Mouse (Mus musculus): Measurements from ENCODE around the gene Fam186a. TPM values are rescaled to one million over a fixed set of nuclear protein-coding genes. Genes with fewer than 3 reads are reported as not detected.

The Fam186a gene
- total and polyA plus RNA-seq, 3 experiments: 0.16 TPM; not detected in 2

GRCm38 (mm10) chr15:99884038-99884437 lies 82.8 kb downstream of the Fam186a start:
- Histone ChIP-seq H3K9me3 (replicated peaks) (no peaks in the 10 kb centered on the region), H3K27me3 (ENCODE audit: insufficient read depth, low read length) (no peaks in the 10 kb centered on the region), H3K36me3 (replicated peaks) (no peaks in the 10 kb centered on the region), H3K4me3 (ENCODE audit: low read depth, low read length) (no peak overlapping the region), H3K4me1 (ENCODE audit: insufficient read depth, low read depth, low read length) (no peaks in the 10 kb centered on the region)
- ATAC-seq (ENCODE audit: extremely low read depth, insufficient number of reproducible peaks, low FRiP score, poor library complexity, severe bottlenecking) (no peak), DNase-seq (ENCODE audit: low spot score) (no peak)
- TF ChIP-seq GATA1 (IDR thresholded peaks at IDR 0.05; ENCODE audit: borderline replicate concordance, low read length) (no peak), TAL1 (conservative IDR thresholded peaks at IDR 0.05; ENCODE audit: low read depth, low read length) (no peak), POLR2AphosphoS5 (IDR thresholded peaks at IDR 0.05; ENCODE audit: insufficient replicate concordance, low read depth, low read length) (no peak), CTCF (IDR thresholded peaks at IDR 0.05; ENCODE audit: low read depth, low read length) (no peak), GATA2 (IDR thresholded peaks at IDR 0.05; ENCODE audit: borderline replicate concordance, low read depth, low read length) (no peak)

DNA sequence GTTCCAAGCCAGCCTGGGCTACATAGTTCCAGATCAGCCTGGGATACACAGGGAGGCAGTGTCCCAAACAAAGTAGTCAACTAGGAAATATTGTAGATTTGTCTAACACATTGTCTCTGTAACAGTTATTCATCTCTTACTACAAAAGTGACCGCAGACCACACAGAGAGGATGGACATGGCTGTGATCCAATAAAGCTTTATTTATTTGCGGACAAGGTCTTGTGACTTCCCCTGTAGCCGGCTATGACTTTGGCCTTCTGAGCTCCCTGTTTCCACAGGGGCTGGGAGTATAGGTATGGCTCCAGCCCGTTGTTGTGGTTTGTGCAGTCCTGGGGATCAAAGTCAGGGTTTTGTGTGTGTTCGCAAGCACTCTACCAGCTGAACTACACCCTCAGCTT lies 88.3 kb downstream of the Fam186a start:
- DNase-seq (ENCODE audit: low spot score): no peak
- H3K27me3 ChIP-seq (ENCODE audit: insufficient read depth, low read length): peaks cover 8% of the 10 kb centered on the region
- H3K36me3 ChIP-seq (replicated peaks): no peaks in the 10 kb centered on the region
- TF ChIP-seq GATA2 (IDR thresholded peaks at IDR 0.05; ENCODE audit: borderline replicate concordance, low read depth, low read length): no peak
- TF ChIP-seq TAL1 (conservative IDR thresholded peaks at IDR 0.05; ENCODE audit: low read depth, low read length): no peak
- TF ChIP-seq POLR2AphosphoS5 (IDR thresholded peaks at IDR 0.05; ENCODE audit: insufficient replicate concordance, low read depth, low read length): no peak
- no peak for TF ChIP-seq GATA1 (IDR thresholded peaks at IDR 0.05; ENCODE audit: borderline replicate concordance, low read length)
- TF ChIP-seq CTCF (IDR thresholded peaks at IDR 0.05; ENCODE audit: low read depth, low read length): no peak
- no peaks in the 10 kb centered on the region; the same call in 1 of the 2 replicates for H3K4me1 ChIP-seq (ENCODE audit: insufficient read depth, low read depth, low read length)
- no peak for ATAC-seq (ENCODE audit: extremely low read depth, insufficient number of reproducible peaks, low FRiP score, poor library complexity, severe bottlenecking)
- no peaks in the 10 kb centered on the region for H3K9me3 ChIP-seq (replicated peaks)
- no peak overlapping the region for H3K4me3 ChIP-seq (ENCODE audit: low read depth, low read length)

GRCm38 (mm10) chr15:99875334-99875869 lies 91.5 kb downstream of the Fam186a start, which contains the start of gene Lima1:
Lima1 (minus strand) TSS chr15:99875456.
- H3K4me1 ChIP-seq (ENCODE audit: insufficient read depth, low read depth, low read length): no peaks in the 10 kb centered on the region; the same call in 1 of the 2 replicates
- H3K36me3 ChIP-seq (replicated peaks): no peaks in the 10 kb centered on the region
- ATAC-seq (ENCODE audit: extremely low read depth, insufficient number of reproducible peaks, low FRiP score, poor library complexity, severe bottlenecking) (no peak), DNase-seq (ENCODE audit: low spot score) (no peak)
- no peaks in the 10 kb centered on the region for H3K9me3 ChIP-seq (replicated peaks)
- no peak within 1 kb of the TSS for H3K4me3 ChIP-seq (ENCODE audit: low read depth, low read length)
- TF ChIP-seq TAL1 (conservative IDR thresholded peaks at IDR 0.05; ENCODE audit: low read depth, low read length) (no peak), CTCF (IDR thresholded peaks at IDR 0.05; ENCODE audit: low read depth, low read length) (no peak), GATA2 (IDR thresholded peaks at IDR 0.05; ENCODE audit: borderline replicate concordance, low read depth, low read length) (no peak), GATA1 (IDR thresholded peaks at IDR 0.05; ENCODE audit: borderline replicate concordance, low read length) (no peak), POLR2AphosphoS5 (IDR thresholded peaks at IDR 0.05; ENCODE audit: insufficient replicate concordance, low read depth, low read length) (no peak)
- peaks cover 8% of the 10 kb centered on the region for H3K27me3 ChIP-seq (ENCODE audit: insufficient read depth, low read length)

GRCm38 (mm10) chr15:99874612-99875333 lies 92.1 kb downstream of the Fam186a start:
- ATAC-seq (ENCODE audit: extremely low read depth, insufficient number of reproducible peaks, low FRiP score, poor library complexity, severe bottlenecking) (no peak), DNase-seq (ENCODE audit: low spot score) (no peak)
- Histone ChIP-seq H3K9me3 (replicated peaks) (no peaks in the 10 kb centered on the region), H3K4me3 (ENCODE audit: low read depth, low read length) (no peak overlapping the region), H3K36me3 (replicated peaks) (no peaks in the 10 kb centered on the region), H3K4me1 (ENCODE audit: insufficient read depth, low read depth, low read length) (no peaks in the 10 kb centered on the region; the same call in 1 of the 2 replicates), H3K27me3 (ENCODE audit: insufficient read depth, low read length) (peaks cover 8% of the 10 kb centered on the region)
- TF ChIP-seq TAL1 (conservative IDR thresholded peaks at IDR 0.05; ENCODE audit: low read depth, low read length) (no peak), GATA1 (IDR thresholded peaks at IDR 0.05; ENCODE audit: borderline replicate concordance, low read length) (no peak), POLR2AphosphoS5 (IDR thresholded peaks at IDR 0.05; ENCODE audit: insufficient replicate concordance, low read depth, low read length) (no peak), CTCF (IDR thresholded peaks at IDR 0.05; ENCODE audit: low read depth, low read length) (no peak), GATA2 (IDR thresholded peaks at IDR 0.05; ENCODE audit: borderline replicate concordance, low read depth, low read length) (no peak)

DNA sequence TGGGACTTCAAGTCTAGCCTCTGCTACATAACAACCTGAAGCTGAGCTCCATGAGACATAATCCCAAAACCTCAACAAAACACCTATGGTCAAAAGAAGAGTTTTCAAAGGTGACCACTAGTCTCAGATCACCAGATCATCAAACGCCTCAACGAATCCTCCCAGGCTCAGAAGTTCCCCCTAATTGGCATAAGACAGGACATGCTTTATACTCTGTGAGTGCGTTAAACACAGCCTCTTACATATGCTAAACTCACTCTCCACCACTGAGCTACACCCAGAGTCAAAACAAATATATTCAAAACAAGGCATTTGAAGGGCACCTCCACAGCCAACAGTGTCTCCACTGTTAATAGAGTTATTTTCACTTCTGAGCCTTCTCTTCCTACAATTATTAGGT lies 94.3 kb downstream of the Fam186a start:
- TF ChIP-seq GATA2 (IDR thresholded peaks at IDR 0.05; ENCODE audit: borderline replicate concordance, low read depth, low read length) (no peak), CTCF (IDR thresholded peaks at IDR 0.05; ENCODE audit: low read depth, low read length) (no peak), GATA1 (IDR thresholded peaks at IDR 0.05; ENCODE audit: borderline replicate concordance, low read length) (no peak), TAL1 (conservative IDR thresholded peaks at IDR 0.05; ENCODE audit: low read depth, low read length) (no peak), POLR2AphosphoS5 (IDR thresholded peaks at IDR 0.05; ENCODE audit: insufficient replicate concordance, low read depth, low read length) (no peak)
- peaks cover 12% of the 10 kb centered on the region for H3K27me3 ChIP-seq (ENCODE audit: insufficient read depth, low read length)
- no peaks in the 10 kb centered on the region for H3K9me3 ChIP-seq (replicated peaks)
- DNase-seq (ENCODE audit: low spot score) (no peak), ATAC-seq (ENCODE audit: extremely low read depth, insufficient number of reproducible peaks, low FRiP score, poor library complexity, severe bottlenecking) (no peak)
- no peaks in the 10 kb centered on the region; the same call in 1 of the 2 replicates for H3K4me1 ChIP-seq (ENCODE audit: insufficient read depth, low read depth, low read length)
- no peak overlapping the region for H3K4me3 ChIP-seq (ENCODE audit: low read depth, low read length)
- H3K36me3 ChIP-seq (replicated peaks): no peaks in the 10 kb centered on the region

Other genes with a start within 250 kb of the Fam186a start
- not detected in 2 replicates for gene Gpd1, start 249.5 kb downstream of the Fam186a start, total RNA-seq (2014; fragmentation: Nextera tagmentation)
- gene Gpd1, start 249.5 kb downstream of the Fam186a start, total RNA-seq (2017): 0.06 TPM in 1 of 2 replicates, not detected in the other
- not detected in 2 replicates for gene Gpd1, start 249.5 kb downstream of the Fam186a start, polyA plus RNA-seq (2012)
- 40.8 and 46.1 TPM in 2 replicates for gene Cox14, start 241.4 kb downstream of the Fam186a start, total RNA-seq (2014; fragmentation: Nextera tagmentation)
- gene Cox14, start 241.4 kb downstream of the Fam186a start, total RNA-seq (2017): 44.1 and 48.8 TPM in 2 replicates
- 108 and 115 TPM in 2 replicates for gene Cox14, start 241.4 kb downstream of the Fam186a start, polyA plus RNA-seq (2012)
- 0.45 and 0.68 TPM in 2 replicates for gene Cers5, start 194.2 kb downstream of the Fam186a start, total RNA-seq (2014; fragmentation: Nextera tagmentation)
- 4.9 and 6.1 TPM in 2 replicates for gene Cers5, start 194.2 kb downstream of the Fam186a start, total RNA-seq (2017)
- gene Cers5, start 194.2 kb downstream of the Fam186a start, polyA plus RNA-seq (2012): 0.69 and 0.77 TPM in 2 replicates
- not detected in 2 replicates for gene Lima1, start 91.6 kb downstream of the Fam186a start, total RNA-seq (2014; fragmentation: Nextera tagmentation)
- gene Lima1, start 91.6 kb downstream of the Fam186a start, total RNA-seq (2017): 0.06 and 0.87 TPM in 2 replicates
- gene Lima1, start 91.6 kb downstream of the Fam186a start, polyA plus RNA-seq (2012): 0.01 TPM in 1 of 2 replicates, not detected in the other
- gene Larp4, start 3.0 kb upstream of the Fam186a start, total RNA-seq (2014; fragmentation: Nextera tagmentation): 200 and 207 TPM in 2 replicates
- 68.8 and 85.3 TPM in 2 replicates for gene Larp4, start 3.0 kb upstream of the Fam186a start, total RNA-seq (2017)
- gene Larp4, start 3.0 kb upstream of the Fam186a start, polyA plus RNA-seq (2012): 13.4 and 14.0 TPM in 2 replicates
- gene Dip2b, start 71.6 kb upstream of the Fam186a start, total RNA-seq (2014; fragmentation: Nextera tagmentation): 33.4 and 36.8 TPM in 2 replicates
- 19.2 and 21.8 TPM in 2 replicates for gene Dip2b, start 71.6 kb upstream of the Fam186a start, total RNA-seq (2017)
- 3.2 and 4.4 TPM in 2 replicates for gene Dip2b, start 71.6 kb upstream of the Fam186a start, polyA plus RNA-seq (2012)

Measured in G1E (cell line).